Mouse (Mus musculus) gastrocnemius, adult 18-20 months (tissue): ENCODE data around the gene Pou6f1. TPM values are rescaled to one million over a fixed set of nuclear protein-coding genes. Genes with fewer than 3 reads are reported as not detected.
"Not testable (repeated sequence)": the region's sequence is repeated elsewhere in the genome, so short reads cannot be mapped to it uniquely, and the experiment has no call there.

Source experiments
- DNase-seq: peaks from one replicate; pipeline ENCODE4 v3.0.0; 2021; ENCODE audit warnings: low spot score
- total RNA-seq, 2 experiments: library from RNA; stranded (reverse); gene quantifications; 2 replicates each; pipeline ENCODE4 v1.2.3; 2021

Gene Pou6f1
- total RNA-seq, 2 experiments from 2014 or later, result 13.8 to 17.7 TPM

DNA sequence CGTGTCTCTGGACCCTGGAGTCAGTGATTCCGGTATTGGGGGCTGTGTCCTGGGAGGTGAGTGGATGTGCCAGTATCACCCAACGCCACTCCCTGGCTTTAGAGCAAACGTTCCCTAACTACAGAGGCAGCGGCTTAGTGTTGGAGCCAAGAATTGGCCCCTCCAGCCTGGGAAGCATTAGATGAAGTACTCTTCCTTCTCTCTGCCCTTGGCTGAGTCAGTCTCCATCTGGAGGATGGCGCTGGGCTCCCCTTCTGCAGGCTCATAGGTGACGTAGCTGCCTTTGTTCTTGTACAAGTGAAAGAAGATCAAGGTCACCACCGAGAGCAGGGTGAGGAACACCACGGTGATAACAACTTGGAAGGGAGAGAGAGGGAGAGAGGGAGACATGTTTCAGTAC is 21.9 kb upstream of the Pou6f1 start:
- DNase-seq, result not testable (repeated sequence)

DNA sequence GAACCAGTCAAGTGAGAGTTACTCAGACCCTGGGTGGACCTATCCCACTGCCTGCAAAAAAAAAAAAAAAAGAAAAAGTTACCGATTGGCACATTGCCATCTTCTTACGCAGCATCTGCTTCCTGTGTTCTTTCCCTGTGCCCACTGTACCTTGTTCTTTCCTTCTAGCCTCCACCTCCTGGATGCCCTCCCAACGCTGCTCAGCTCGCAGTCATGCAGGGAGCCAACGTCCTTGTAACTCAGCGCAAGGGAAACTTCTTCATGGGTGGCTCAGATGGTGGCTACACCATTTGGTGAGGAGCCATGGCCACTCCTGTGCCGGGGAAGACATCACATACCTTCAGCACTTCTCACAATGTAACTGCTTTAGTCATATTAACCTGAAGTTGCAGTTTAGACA is 19.4 kb upstream of the Pou6f1 start:
- no peak for DNase-seq

- peak; percentile 37 for DNase-seq
Observed at GRCm38 (mm10) chr15:100616221-100616620, 16.4 kb upstream of the Pou6f1 start.

GRCm38 (mm10) chr15:100615825-100616220 is 16.0 kb upstream of the Pou6f1 start:
- DNase-seq, result peak; percentile 86

- DNase-seq, result peak; percentile 97
Observed at GRCm38 (mm10) chr15:100614996-100615824, 15.4 kb upstream of the Pou6f1 start, which contains the start of gene Dazap2. Dazap2 (plus strand) TSS chr15:100615349.

- no peak for DNase-seq
Observed at GRCm38 (mm10) chr15:100614218-100614995, 14.6 kb upstream of the Pou6f1 start.

DNA sequence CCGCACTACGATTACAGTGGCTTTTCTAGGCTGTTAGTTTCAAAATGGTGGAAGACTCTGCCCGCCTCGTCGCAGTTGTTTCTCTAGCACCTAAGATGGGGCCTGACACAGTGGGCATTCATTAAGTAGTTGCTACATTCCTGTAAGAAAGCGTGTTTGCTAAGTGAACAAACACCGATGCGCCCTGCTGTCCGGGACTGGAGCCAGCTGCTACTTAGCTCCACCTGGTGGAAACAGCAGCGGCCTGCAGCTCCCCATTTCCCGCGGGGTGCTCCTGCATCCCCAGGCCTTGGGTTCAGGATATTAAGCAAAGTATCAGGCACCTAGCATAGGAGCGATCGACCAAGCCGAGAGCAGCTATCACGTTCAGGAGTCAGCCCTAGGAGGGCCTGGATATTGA is 13.8 kb upstream of the Pou6f1 start:
- DNase-seq, result peak; percentile 80

DNA sequence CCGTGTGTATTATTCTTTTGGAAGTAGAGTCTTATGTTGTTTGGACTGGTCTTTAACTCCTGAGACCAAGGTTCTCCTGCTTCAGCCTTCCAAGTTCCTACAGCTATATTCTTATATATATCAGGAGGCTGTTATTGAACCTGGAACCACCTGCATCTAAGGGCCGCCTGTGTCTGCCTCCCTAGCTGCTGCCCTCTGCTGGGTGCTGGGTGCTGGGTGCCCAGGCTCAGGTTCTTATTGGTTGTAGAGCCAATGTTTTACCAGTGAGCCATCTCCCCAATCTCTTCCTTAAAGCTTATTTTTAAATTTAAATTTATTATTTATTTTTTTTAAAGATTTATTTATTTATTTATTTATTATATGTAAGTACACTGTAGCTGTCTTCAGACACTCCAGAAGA is 12.6 kb upstream of the Pou6f1 start:
- DNase-seq, result no peak

DNA sequence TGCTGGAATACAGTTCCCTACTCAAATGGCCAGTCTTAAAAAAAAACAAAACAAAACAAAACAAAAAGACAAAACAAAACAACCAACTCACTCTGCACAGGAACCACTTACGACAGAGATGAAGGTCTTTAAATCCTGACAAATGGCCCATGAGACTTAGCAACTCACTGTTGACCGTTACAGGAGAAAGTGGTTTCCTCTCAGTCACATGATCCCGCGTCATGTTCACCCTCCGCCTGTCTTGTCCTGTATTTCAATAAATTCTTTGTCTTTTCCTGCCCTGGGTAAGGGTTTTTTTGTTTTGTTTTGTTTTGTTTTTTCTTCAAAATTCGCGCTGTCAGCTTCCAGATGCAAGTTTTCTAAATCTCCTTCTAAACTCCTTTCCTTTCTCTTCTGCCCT is 12.2 kb upstream of the Pou6f1 start:
- no peak for DNase-seq

GRCm38 (mm10) chr15:100606677-100607076 is 6.9 kb upstream of the Pou6f1 start:
- not testable (repeated sequence) for DNase-seq

DNA sequence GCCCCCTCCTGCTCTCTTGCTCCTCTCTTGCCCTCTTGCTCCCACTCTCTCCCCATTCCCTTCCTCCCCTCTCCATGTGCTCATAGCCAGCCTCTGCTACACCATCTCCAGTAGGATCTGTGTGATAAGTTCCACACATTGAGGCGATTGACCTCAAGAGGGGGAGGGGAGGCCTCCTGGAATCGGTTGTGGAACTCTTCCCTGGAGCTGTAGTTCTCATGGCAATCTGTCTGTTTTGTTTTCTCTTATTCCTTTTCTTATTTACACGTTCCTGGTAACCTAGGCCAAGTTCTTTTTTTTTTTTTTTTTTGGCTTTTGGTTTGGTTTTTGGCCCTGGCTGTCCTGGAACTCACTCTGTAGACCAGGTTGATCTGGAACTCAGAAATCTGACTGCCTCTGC is 1.9 kb upstream of the Pou6f1 start:
- DNase-seq, result no peak

- no peak for DNase-seq
Observed at GRCm38 (mm10) chr15:100600696-100601272, 1.0 kb upstream of the Pou6f1 start.

DNA sequence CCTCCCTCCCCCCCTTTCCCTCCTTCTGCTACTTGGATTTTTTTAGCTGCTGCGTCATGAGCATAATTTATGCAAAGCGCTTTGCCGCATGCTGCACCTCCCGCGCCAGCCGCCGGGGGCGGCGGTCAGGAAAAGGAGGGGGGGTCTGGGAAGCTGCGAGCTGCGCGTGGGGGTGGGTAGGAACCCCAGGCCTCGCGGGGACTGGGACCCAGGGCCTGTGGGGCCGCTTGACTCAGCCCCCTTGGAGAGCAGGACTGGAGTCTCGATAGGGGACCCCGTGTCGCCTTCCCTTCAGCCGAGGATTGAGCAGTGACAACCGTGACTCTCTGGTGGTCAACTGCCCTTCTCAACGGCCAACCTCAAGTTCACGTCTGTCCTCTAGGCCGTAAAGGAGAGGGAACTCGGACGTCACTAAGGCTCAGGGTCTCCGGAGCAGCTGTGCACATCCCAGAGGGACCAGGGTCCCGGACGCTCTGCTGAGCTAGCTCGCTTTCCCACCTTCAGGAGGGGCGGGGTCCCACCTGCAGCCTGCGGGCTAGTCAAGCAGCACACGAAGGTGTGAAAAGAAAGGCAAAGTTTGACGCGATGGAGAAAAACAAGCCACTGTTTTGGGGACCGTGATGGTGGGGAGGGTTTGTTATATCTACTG is 387 bp upstream of the Pou6f1 start:
- DNase-seq, result peak; percentile 76

DNA sequence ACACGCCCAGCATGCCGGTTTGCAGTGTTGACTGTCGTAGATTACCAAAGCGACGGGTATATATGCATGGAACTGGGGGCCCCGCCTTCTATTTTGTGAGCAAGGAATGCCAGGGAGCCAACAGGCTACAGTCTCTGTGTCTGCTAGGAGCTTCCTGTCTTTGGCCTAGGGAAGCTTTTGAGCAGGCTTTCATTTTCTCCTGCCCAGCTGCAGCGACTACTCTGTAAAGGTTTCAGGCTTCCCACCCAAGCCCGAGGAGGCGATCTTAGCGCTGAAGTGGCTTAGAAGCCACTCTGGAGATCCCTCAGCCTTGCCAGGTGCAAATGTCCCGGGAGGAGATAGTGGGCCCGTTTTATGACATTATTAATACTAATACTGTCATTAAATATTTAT is 905 bp downstream of the Pou6f1 start:
- DNase-seq, result peak; percentile 22

- DNase-seq, result no peak
Observed at GRCm38 (mm10) chr15:100598287-100598882, 1.4 kb downstream of the Pou6f1 start.

GRCm38 (mm10) chr15:100592817-100593216 is 7.0 kb downstream of the Pou6f1 start:
- no peak for DNase-seq

- no peak for DNase-seq
Observed at GRCm38 (mm10) chr15:100590436-100590835, 9.3 kb downstream of the Pou6f1 start.

DNA sequence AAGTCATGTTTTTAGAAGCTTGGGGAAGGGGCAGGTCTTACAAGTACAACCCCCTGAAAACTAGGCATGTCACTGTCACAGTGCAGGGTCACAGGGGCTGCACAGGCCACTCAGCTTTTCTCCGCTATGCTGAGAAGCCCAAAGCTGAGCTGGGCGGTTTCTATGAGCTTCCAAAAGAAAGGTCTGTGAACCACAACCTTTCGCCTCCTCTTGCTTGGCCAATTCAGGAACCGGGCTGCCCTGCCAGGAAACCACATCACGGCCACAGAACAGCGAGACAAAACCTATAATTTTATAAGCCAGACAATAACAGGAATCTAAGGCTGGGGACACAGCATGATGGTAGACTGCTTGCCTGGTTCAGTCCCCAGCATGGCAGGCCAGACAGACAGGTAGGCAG is 11.5 kb downstream of the Pou6f1 start:
- no peak for DNase-seq

DNA sequence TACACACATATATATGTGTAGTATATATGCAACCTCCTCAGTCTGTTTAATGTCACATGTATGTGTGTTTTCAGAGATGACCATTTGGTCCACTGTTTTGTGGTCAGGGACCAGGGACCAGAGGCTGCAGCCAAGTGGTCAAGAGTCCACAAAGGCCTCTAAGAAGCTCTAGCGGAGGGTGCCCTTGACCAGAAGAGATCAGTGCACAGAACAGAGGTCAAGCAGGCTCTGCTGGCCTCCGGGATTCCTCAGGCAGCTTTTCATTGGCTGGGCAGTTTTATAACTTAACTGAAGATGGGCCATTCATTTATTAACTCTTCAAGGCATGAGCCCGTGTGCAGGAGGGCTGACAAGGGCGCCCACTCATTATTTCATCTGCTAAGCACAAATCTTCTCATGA is 12.6 kb downstream of the Pou6f1 start:
- no peak for DNase-seq

DNA sequence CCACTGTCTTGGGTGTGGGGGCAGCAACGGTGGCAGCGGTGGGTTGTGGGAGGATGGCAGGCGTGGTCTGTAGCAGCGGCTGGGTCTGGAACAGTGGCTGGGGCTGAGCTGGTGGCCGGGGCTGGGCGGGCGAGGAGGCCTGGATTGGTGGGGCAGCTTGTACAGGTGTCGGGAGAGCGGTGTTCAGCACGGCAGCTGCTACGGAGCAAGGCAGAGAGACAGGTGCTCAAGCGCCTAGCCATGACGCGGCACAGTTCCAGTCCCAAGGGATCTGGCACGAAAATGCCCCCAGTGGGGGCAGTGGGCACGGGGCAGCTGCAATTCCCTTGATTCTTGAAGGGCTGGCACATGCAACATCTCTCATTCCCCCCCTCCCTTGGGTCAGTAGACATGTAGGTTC is 13.9 kb downstream of the Pou6f1 start:
- DNase-seq, result no peak

- DNase-seq, result no peak
Observed at GRCm38 (mm10) chr15:100580108-100580507, 19.7 kb downstream of the Pou6f1 start.
